Mouse (Mus musculus) embryonic facial prominence, embryonic 11.5 days (tissue): ENCODE measurements around the gene Macf1. TPM values are rescaled to one million over a fixed set of nuclear protein-coding genes. Genes with fewer than 3 reads are reported as not detected.

Source experiments
- ATAC-seq: fragments of 200-750 bp; cut with Nextera tagmentation; replicated peaks from 2 replicates; pipeline ENCODE4 v1.8.0; 2017; ENCODE audit warnings: low read depth; ENCODE audit not compliant: insufficient number of reproducible peaks, low FRiP score, low TSS enrichment
- DNase-seq: peaks from one replicate; pipeline ENCODE4 v3.0.0-alpha.2; 2015; ENCODE audit warnings: low spot score
- H3K27ac ChIP-seq: fragments of 300-500 bp; sonication (generic); replicated peaks from 2 replicates; pipeline ENCODE4 v1.5.1; 2014; ENCODE audit warnings: mild to moderate bottlenecking, low read depth, low read length, control low read depth
- H3K27me3 ChIP-seq: fragments of 300-500 bp; sonication (generic); 2 replicates; pipeline ENCODE4 v1.6.1; 2014; ENCODE audit warnings: mild to moderate bottlenecking, low read length, moderate library complexity, mixed read lengths; ENCODE audit not compliant: control insufficient read depth, insufficient read depth
- H3K36me3 ChIP-seq: fragments of 300-500 bp; sonication (generic); replicated peaks from 2 replicates; pipeline ENCODE4 v1.6.1; 2014; ENCODE audit warnings: low read depth, mild to moderate bottlenecking, low read length, moderate library complexity, mixed read lengths; ENCODE audit not compliant: control insufficient read depth, insufficient read depth
- H3K4me1 ChIP-seq: fragments of 300-500 bp; sonication (generic); 2 replicates; pipeline ENCODE4 v1.6.1; 2014; ENCODE audit warnings: low read length, mixed read lengths; ENCODE audit not compliant: control insufficient read depth, insufficient read depth
- H3K4me2 ChIP-seq: fragments of 300-500 bp; sonication (generic); 2 replicates; pipeline ENCODE4 v1.6.1; 2014; ENCODE audit warnings: low read depth, mild to moderate bottlenecking, control low read depth, low read length, moderate library complexity
- H3K4me3 ChIP-seq: fragments of 300-500 bp; sonication (generic); 2 replicates; pipeline ENCODE4 v1.5.1; 2014; ENCODE audit warnings: low read depth, low read length, control low read depth
- H3K9ac ChIP-seq: fragments of 300-500 bp; sonication (generic); replicated peaks from 2 replicates; pipeline ENCODE4 v1.6.1; 2014; ENCODE audit warnings: mild to moderate bottlenecking, control low read depth, low read length
- H3K9me3 ChIP-seq: fragments of 300-500 bp; sonication (generic); replicated peaks from 2 replicates; pipeline ENCODE4 v1.6.1; 2016; ENCODE audit warnings: mild to moderate bottlenecking, low read length, inconsistent platforms, mixed read lengths; ENCODE audit not compliant: control insufficient read depth
- WGBS: fragments of 180-500 bp; shearing (Covaris S2); extraction: QIAGEN DNeasy Blood & Tissue Kit; methylation state at CpG from one replicate; pipeline ENCODE4 v1.1.7; 2014; 5-methylcytosine and 5-hydroxymethylcytosine counted together
- polyA plus RNA-seq: library from polyadenylated mRNA; unstranded; fragments of >200 nt; fragmentation: Nextera tagmentation; extraction: Ambion mirVana; gene quantifications from 2 replicates; pipeline ENCODE4 v1.2.1, GENCODE M21; 2014

Macf1 gene
- polyA plus RNA-seq, 1 experiment from 2014 or later: 70.2 TPM

GRCm38 (mm10) chr4:123588353-123589301, 95.5 kb downstream of the Macf1 start:
- no peak overlapping the region for H3K27ac ChIP-seq
- 30% methylated on average over 7 of the region's 7 CpGs for WGBS

DNA sequence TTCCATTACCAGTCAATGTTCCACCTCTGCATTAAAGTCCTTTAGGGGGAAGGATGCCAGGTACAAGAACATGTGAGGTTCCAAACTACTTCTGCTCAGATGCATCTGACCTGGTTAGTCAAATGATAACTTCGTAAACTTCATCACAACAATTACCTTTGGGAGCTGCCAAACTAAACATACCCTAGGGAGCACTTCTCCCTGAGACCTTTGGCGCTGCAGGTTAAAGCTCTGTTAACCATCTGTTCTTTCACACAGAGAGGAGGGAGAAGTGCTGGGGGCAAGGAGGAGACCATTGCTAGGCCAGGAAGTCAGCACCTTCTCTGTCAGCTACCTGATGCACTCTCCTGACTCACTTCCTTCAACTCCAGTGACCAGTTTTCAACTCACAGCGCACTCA, 96.5 kb downstream of the Macf1 start:
- DNase-seq: no peak
- Histone ChIP-seq H3K9me3 (no peaks in the 10 kb centered on the region), H3K27ac (no peak overlapping the region), H3K27me3 (no peaks in the 10 kb centered on the region), H3K4me2 (no peak overlapping the region), H3K36me3 (no peaks in the 10 kb centered on the region), H3K4me1 (no peaks in the 10 kb centered on the region), H3K9ac (no peak overlapping the region), H3K4me3 (no peak overlapping the region)
- 90% methylated on average over 3 of the region's 3 CpGs for WGBS
- no peak for ATAC-seq

More at GRCm38 (mm10) chr4:123588353-123589301, 95.5 kb downstream of the Macf1 start:
- H3K27me3 ChIP-seq: no peaks in the 10 kb centered on the region
- peaks cover 3% of the 10 kb centered on the region for H3K4me1 ChIP-seq
- no peak overlapping the region for H3K4me2 ChIP-seq
- no peaks in the 10 kb centered on the region for H3K36me3 ChIP-seq
- DNase-seq (peak; percentile 40), ATAC-seq (peak; percentile 76)
- no peak overlapping the region for H3K4me3 ChIP-seq
- no peaks in the 10 kb centered on the region for H3K9me3 ChIP-seq
- no peak overlapping the region for H3K9ac ChIP-seq

GRCm38 (mm10) chr4:123584720-123585093, 99.5 kb downstream of the Macf1 start:
- no peak for DNase-seq
- Histone ChIP-seq H3K4me2 (no peak overlapping the region), H3K36me3 (no peaks in the 10 kb centered on the region), H3K27me3 (no peaks in the 10 kb centered on the region), H3K9ac (no peak overlapping the region), H3K4me3 (no peak overlapping the region), H3K27ac (no peak overlapping the region), H3K9me3 (no peaks in the 10 kb centered on the region), H3K4me1 (no peaks in the 10 kb centered on the region)
- ATAC-seq: no peak
- 67% methylated on average over 3 of the region's 3 CpGs for WGBS

DNA sequence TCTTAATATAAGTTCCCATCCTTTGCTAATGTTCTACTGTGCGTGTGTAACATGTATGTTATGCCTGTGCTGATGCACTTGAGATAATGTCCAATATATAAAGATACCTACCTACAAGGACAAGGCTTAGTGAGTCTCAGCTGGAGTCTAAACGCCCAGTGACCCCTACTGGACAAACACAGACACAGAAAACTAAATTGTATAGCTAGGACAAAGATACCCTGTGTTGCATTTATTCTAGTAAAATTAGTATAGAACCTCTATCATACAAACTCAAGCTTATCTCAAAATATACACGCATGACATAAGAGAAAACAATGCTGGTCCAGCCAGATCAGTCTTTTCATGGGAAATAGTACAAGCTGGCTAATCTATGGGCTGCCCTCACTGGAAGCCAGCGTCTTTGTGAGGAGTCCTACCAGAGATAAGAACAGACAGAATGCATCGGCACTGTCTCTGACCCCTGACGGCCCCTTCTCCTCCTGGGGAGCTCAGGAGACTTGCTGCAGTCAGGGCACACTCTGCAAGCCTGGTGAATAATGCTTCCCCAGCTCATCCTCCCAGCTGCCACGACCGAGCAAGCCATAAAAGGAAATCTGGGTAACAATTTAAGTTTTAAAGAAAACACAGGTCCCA, 100.0 kb downstream of the Macf1 start:
- no peak overlapping the region for H3K4me3 ChIP-seq
- no peaks in the 10 kb centered on the region for H3K9me3 ChIP-seq
- no peak for ATAC-seq
- H3K27me3 ChIP-seq: no peaks in the 10 kb centered on the region
- no peak overlapping the region for H3K4me2 ChIP-seq
- WGBS: 44% methylated on average over 8 of the region's 8 CpGs
- H3K9ac ChIP-seq: no peak overlapping the region
- H3K4me1 ChIP-seq: no peaks in the 10 kb centered on the region
- H3K36me3 ChIP-seq: no peaks in the 10 kb centered on the region
- DNase-seq: peak; percentile 30
- no peak overlapping the region for H3K27ac ChIP-seq

GRCm38 (mm10) chr4:123577469-123578088, 106.6 kb downstream of the Macf1 start:
- WGBS: 67% methylated on average over 2 of the region's 2 CpGs

DNA sequence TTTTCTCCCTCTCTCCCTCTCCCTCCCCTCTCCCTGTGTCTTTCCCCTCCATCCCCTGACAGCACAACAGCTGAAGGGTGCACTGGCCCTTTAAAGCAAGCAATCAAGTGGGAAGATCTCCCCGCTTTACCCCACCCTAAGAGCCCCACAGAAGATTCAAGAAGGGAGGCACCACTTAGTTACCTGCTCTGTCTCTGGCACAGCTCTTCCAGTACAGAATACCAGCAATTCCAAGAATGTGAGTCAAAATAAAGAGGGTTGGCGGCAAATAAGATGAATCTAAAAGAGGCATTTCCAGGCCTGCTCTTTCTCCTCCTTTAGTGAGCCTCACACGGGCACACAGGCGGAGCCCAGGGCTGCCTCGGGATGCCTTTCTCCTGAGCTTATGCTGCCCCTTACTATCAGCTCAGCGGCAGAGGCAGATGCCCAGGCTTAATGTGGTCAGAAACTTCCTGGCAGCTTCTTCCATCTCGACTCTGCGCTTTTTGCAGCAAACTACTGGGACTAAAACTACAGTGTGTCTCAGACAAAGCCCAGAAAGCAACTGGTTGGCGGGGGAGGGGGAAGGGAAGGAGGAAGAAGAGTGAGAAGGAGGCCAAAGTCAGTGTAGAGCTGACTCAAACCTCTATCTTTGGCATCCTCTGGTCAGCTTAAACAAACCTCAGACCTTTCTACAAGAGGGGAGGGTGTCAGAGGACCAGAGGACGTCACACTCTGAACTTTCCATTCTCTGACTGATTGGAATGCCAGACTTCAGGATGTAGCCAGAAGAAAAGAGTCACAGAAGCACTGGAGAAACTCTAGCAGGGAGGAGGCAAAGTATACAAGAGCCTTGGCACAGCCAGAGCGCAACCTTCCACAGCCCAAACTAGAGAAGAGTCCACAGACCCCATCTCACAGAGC, 111.5 kb downstream of the Macf1 start:
- DNase-seq (peak; percentile 56), ATAC-seq (peak; percentile 67)
- Histone ChIP-seq H3K27ac (peak overlapping the region; percentile 81), H3K36me3 (no peaks in the 10 kb centered on the region), H3K4me2 (peak overlapping the region; percentile 11), H3K9ac (peak overlapping the region; percentile 58), H3K4me1 (peaks cover 5% of the 10 kb centered on the region; the same call in 1 of the 2 replicates), H3K9me3 (no peaks in the 10 kb centered on the region), H3K27me3 (no peaks in the 10 kb centered on the region), H3K4me3 (peak overlapping the region; percentile 2; the same call in 1 of the 2 replicates)
- WGBS: 7% methylated on average over 11 of the region's 11 CpGs

More at GRCm38 (mm10) chr4:123577469-123578088, 106.6 kb downstream of the Macf1 start:
- H3K4me1 ChIP-seq: peaks cover 5% of the 10 kb centered on the region; the same call in 1 of the 2 replicates
- H3K27ac ChIP-seq: no peak overlapping the region
- H3K4me2 ChIP-seq: no peak overlapping the region
- no peaks in the 10 kb centered on the region for H3K9me3 ChIP-seq
- H3K4me3 ChIP-seq: no peak overlapping the region
- no peaks in the 10 kb centered on the region for H3K36me3 ChIP-seq
- DNase-seq (no peak), ATAC-seq (no peak)
- H3K27me3 ChIP-seq: no peaks in the 10 kb centered on the region
- H3K9ac ChIP-seq: no peak overlapping the region

- peaks cover 5% of the 10 kb centered on the region; the same call in 1 of the 2 replicates for H3K4me1 ChIP-seq
- H3K27me3 ChIP-seq: no peaks in the 10 kb centered on the region
- H3K9ac ChIP-seq: no peak overlapping the region
- WGBS: 12% methylated on average over 7 of the region's 7 CpGs
- no peaks in the 10 kb centered on the region for H3K36me3 ChIP-seq
- ATAC-seq (0 out of 2 replicates have a peak, but pooled peaks have one; percentile 68), DNase-seq (peak; percentile 33)
- H3K4me2 ChIP-seq: no peak overlapping the region
- H3K4me3 ChIP-seq: no peak overlapping the region
- H3K9me3 ChIP-seq: no peaks in the 10 kb centered on the region
- no peak overlapping the region for H3K27ac ChIP-seq
Measured at GRCm38 (mm10) chr4:123571869-123572268, 112.3 kb downstream of the Macf1 start.
